ENCODE assay signal across 12 mouse cellular contexts in genomic region chr6:122825166-122825565, GRCm38 (mm10). TPM values are rescaled to one million over a fixed set of nuclear protein-coding genes. Genes with fewer than 3 reads are reported as not detected.
DNase-seq lines count a peak whose midpoint lies in the region; ATAC-seq lines count a peak whose summit lies in the region.
"Had no signal": no experiment of that assay in that cellular context is flagged by ENCODE, and none has a peak within 500 bp of the region (broad histone marks: within the 10 kb centered on the region; RNA-seq: fewer than 3 reads in every experiment).

No protein-coding gene starts in this region.

- no peak overlapping the region for H3K9ac ChIP-seq in heart, embryonic 14.5 days (ENCODE audit: low read length)
- no peak overlapping the region for H3K9ac ChIP-seq in lung, embryonic 15.5 days
- H3K9ac ChIP-seq in limb, embryonic 12.5 days (replicated peaks): no peak overlapping the region; the same call in 1 of the 2 replicates

- WGBS in heart, embryonic 14.5 days: 87% methylated on average over 9 of the region's 9 CpGs
- 80% methylated on average over 9 of the region's 9 CpGs for WGBS in lung, embryonic 15.5 days
- WGBS in limb, embryonic 12.5 days: 93% methylated on average over 9 of the region's 9 CpGs

- intact Hi-C loops in heart, postnatal 25 days (cut with DNase I): no loop called here

- no peak for DNase-seq in heart, postnatal 25 days (ENCODE audit: low spot score)
- DNase-seq in lung, postnatal 36 days: no peak
- peak; percentile 55 for DNase-seq in yolk sac, embryonic 10.5 days (ENCODE audit: low spot score)
- no peak for DNase-seq in urinary bladder, adult 2 months (ENCODE audit: low spot score)
- DNase-seq: cerebellum, adult 8-10 months; gastrocnemius, postnatal 36 days; right cerebral cortex, adult 18-20 months; thymus, adult 18-20 months had no signal

- H3K27ac ChIP-seq in heart, embryonic 14.5 days (replicated peaks in 1 of 2; ENCODE audit: control insufficient read depth in 1 of 2, insufficient read depth in 1 of 2, low read depth in 2 of 2, low read length in 2 of 2): peak overlapping the region in 1 of 2 experiments; percentile 77; a peak in 3 of 4 replicates
- H3K27ac ChIP-seq in lung, embryonic 15.5 days: no peak overlapping the region
- no peak overlapping the region for H3K27ac ChIP-seq in limb, embryonic 12.5 days

- no peaks in the 10 kb centered on the region for H3K9me3 ChIP-seq in heart, embryonic 14.5 days (ENCODE audit: control insufficient read depth, low read length)
- H3K9me3 ChIP-seq in lung, embryonic 15.5 days: no peaks in the 10 kb centered on the region
- no peaks in the 10 kb centered on the region for H3K9me3 ChIP-seq in limb, embryonic 12.5 days

- peak overlapping the region; percentile 70; the same call in 1 of the 2 replicates for H3K4me2 ChIP-seq in heart, embryonic 14.5 days (ENCODE audit: low read length)
- 0 out of 2 replicates have a peak overlapping the region, but pooled peaks have one; percentile 9 for H3K4me2 ChIP-seq in lung, embryonic 15.5 days
- H3K4me2 ChIP-seq in limb, embryonic 12.5 days: peak overlapping the region; percentile 83; the same call in 1 of the 2 replicates

- peaks cover 20% of the 10 kb centered on the region for H3K36me3 ChIP-seq in heart, embryonic 14.5 days (ENCODE audit: control insufficient read depth, insufficient read depth, low read length)
- H3K36me3 ChIP-seq in lung, embryonic 15.5 days: peaks cover 15% of the 10 kb centered on the region
- H3K36me3 ChIP-seq in limb, embryonic 12.5 days: peaks cover 10% of the 10 kb centered on the region; the same call in 1 of the 2 replicates

- no peak overlapping the region for H3K4me3 ChIP-seq in heart, embryonic 14.5 days (ENCODE audit: control insufficient read depth in 1 of 2, insufficient read depth in 1 of 2, low read depth in 1 of 2, low read length in 2 of 2)
- no peak overlapping the region for H3K4me3 ChIP-seq in lung, embryonic 15.5 days
- H3K4me3 ChIP-seq in limb, embryonic 12.5 days (replicated peaks): no peak overlapping the region

- no peak for ATAC-seq in heart, embryonic 14.5 days (ENCODE audit: insufficient number of reproducible peaks, insufficient read depth, low FRiP score, low read depth)
- ATAC-seq in lung, embryonic 15.5 days (ENCODE audit: borderline replicate concordance, extremely low read depth, low FRiP score, low TSS enrichment): no peak
- no peak for ATAC-seq in limb, embryonic 12.5 days (ENCODE audit: insufficient number of reproducible peaks, insufficient read depth, low FRiP score, low TSS enrichment, low read depth)

- peaks cover 41 to 55% of the 10 kb centered on the region in 2 experiments for H3K4me1 ChIP-seq in heart, embryonic 14.5 days (ENCODE audit: control insufficient read depth in 2 of 2, insufficient read depth in 2 of 2, low read length in 2 of 2)
- peaks cover 52% of the 10 kb centered on the region for H3K4me1 ChIP-seq in lung, embryonic 15.5 days
- peaks cover 51% of the 10 kb centered on the region for H3K4me1 ChIP-seq in limb, embryonic 12.5 days (replicated peaks)

- no peaks in the 10 kb centered on the region for H3K27me3 ChIP-seq in heart, embryonic 14.5 days (ENCODE audit: control insufficient read depth, insufficient read depth, low read length)
- no peaks in the 10 kb centered on the region for H3K27me3 ChIP-seq in lung, embryonic 15.5 days
- H3K27me3 ChIP-seq in limb, embryonic 12.5 days: no peaks in the 10 kb centered on the region
- H3K27me3 ChIP-seq: CH12.LX had no signal

RNA-seq across cellular contexts. Expression of gene Foxj2, which starts 5.5 kb away (rescaled TPM):
- polyA plus RNA-seq in heart, embryonic 14.5 days (2014; fragmentation: Nextera tagmentation; extraction: Ambion mirVana): 7.8 and 7.9 TPM in 2 replicates
- 10 to 100 TPM; 31.8 to 37.0 TPM for total RNA-seq in heart, postnatal 25 days (2021)
- 5.1 and 5.8 TPM in 2 replicates for polyA plus RNA-seq in lung, embryonic 15.5 days (2015; fragmentation: Nextera tagmentation; extraction: Ambion mirVana)
- polyA plus RNA-seq in limb, embryonic 12.5 days (2016; fragmentation: Nextera tagmentation; extraction: Ambion mirVana): 4.6 and 6.0 TPM in 2 replicates
- 7.2 and 15.7 TPM in 2 replicates for polyA plus RNA-seq in urinary bladder, adult 2 months (2012; rRNA removed)

RNA-seq across cellular contexts. Expression of gene Slc2a3, which starts 23.7 kb away (rescaled TPM):
- 10.3 and 10.7 TPM in 2 replicates for polyA plus RNA-seq in heart, embryonic 14.5 days (2014; fragmentation: Nextera tagmentation; extraction: Ambion mirVana)
- total RNA-seq in heart, postnatal 25 days (2021): 1 to 10 TPM; 1.8 to 2.2 TPM
- polyA plus RNA-seq in lung, embryonic 15.5 days (2015; fragmentation: Nextera tagmentation; extraction: Ambion mirVana): 7.4 and 8.1 TPM in 2 replicates
- polyA plus RNA-seq in limb, embryonic 12.5 days (2016; fragmentation: Nextera tagmentation; extraction: Ambion mirVana): 89.5 and 93.5 TPM in 2 replicates
- polyA plus RNA-seq in urinary bladder, adult 2 months (2012; rRNA removed): 5.1 and 5.9 TPM in 2 replicates

RNA-seq across cellular contexts. Expression of gene C3ar1, which starts 30.8 kb away (rescaled TPM):
- 3.1 and 4.2 TPM in 2 replicates for polyA plus RNA-seq in heart, embryonic 14.5 days (2014; fragmentation: Nextera tagmentation; extraction: Ambion mirVana)
- 1 to 10 TPM; 2.9 to 3.3 TPM for total RNA-seq in heart, postnatal 25 days (2021)
- 3.3 and 3.4 TPM in 2 replicates for polyA plus RNA-seq in lung, embryonic 15.5 days (2015; fragmentation: Nextera tagmentation; extraction: Ambion mirVana)
- 1.6 and 2.3 TPM in 2 replicates for polyA plus RNA-seq in limb, embryonic 12.5 days (2016; fragmentation: Nextera tagmentation; extraction: Ambion mirVana)
- polyA plus RNA-seq in urinary bladder, adult 2 months (2012; rRNA removed): 6.4 TPM in 2 replicates

RNA-seq across cellular contexts. Expression of gene Necap1, which starts 49.1 kb away (rescaled TPM):
- 54.8 and 55.0 TPM in 2 replicates for polyA plus RNA-seq in heart, embryonic 14.5 days (2014; fragmentation: Nextera tagmentation; extraction: Ambion mirVana)
- total RNA-seq in heart, postnatal 25 days (2021): 10 to 100 TPM; 22.1 to 24.9 TPM
- 46.0 and 48.1 TPM in 2 replicates for polyA plus RNA-seq in lung, embryonic 15.5 days (2015; fragmentation: Nextera tagmentation; extraction: Ambion mirVana)
- 61.8 and 64.8 TPM in 2 replicates for polyA plus RNA-seq in limb, embryonic 12.5 days (2016; fragmentation: Nextera tagmentation; extraction: Ambion mirVana)
- 25.5 and 33.1 TPM in 2 replicates for polyA plus RNA-seq in urinary bladder, adult 2 months (2012; rRNA removed)

Comparison
In these comparisons a context has a peak if more than half of its experiments do, and no peak if none do; other contexts are left out.
1. H3K4me2 ChIP-seq: peak in every context shown above with its lines; median percentile 83 in limb, embryonic 12.5 days; 70 in heart, embryonic 14.5 days; 9 in lung, embryonic 15.5 days.